Mouse (Mus musculus) kidney, adult 8-10 months (tissue): ENCODE measurements at regions not wholly inside any gene's neighbourhood (a gene's known extent, or its start where the extent isn't known, plus 50 kb on each side); places are given as distances from the start of the nearest gene placed in this dataset.
"Not testable (repeated sequence)": the region's sequence is repeated elsewhere in the genome, so short reads cannot be mapped to it uniquely, and the experiment has no call there.

Experiments
- DNase-seq, 2 experiments: peaks; one replicate each; pipeline ENCODE4 v3.0.0; 2022

DNA sequence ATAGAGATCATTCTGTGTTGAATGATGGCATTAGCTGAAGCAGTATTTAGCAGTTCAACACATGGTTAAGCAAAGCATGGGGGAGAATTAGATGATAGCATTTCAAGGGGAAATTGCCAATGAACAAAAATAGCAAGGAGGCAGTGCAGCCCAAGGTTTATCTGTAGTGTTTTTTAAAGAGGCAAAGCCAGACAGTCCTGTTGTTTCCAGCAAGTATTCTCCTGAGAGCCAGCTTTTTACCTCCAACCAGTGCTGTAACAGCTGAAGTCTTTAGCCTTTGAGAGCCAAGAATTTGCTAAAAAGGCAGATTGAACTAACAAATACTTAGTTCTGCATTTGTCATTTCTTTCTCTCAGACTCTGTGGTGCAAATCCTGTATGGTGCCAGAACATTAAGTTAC, 305.1 kb upstream of the Arx start:
- no peak for DNase-seq

DNA sequence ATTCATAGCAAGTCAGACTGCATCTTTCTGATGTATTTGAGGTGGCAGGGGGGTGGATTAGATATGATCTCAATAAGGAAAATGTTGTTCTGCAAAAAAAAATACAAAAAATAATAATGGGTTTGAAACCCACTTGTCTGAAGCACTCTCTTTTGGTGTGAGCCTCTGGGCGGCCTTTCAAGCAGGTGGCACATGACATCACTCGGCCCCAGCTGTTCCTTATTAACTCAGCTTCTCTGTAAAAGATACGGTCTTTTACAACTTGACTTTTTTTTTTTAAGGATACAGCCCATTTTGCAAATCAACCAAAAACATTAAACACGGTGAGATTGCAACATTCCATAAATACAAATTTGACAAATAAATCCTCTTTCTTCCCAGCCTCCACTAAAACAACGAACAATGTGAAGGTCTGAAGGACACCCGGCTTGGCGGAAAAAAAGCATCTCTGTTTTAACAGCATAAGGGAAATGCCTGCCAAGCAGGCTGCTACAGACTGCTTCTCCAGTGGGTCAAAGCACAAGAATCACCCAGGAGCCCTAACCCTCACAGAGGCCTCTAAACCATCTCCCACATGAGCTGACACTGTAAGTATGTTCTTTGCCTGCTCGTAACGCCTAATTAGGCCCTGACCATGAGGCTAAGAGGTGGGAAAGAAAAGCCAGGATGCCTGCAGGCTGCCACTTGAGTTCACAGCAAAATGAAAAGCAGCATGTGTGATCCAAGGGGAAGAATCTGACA, 283.8 kb upstream of the Arx start:
- DNase-seq: no peak

GRCm38 (mm10) chrX:93006681-93007080, 279.6 kb upstream of the Arx start:
- DNase-seq: no peak

DNA sequence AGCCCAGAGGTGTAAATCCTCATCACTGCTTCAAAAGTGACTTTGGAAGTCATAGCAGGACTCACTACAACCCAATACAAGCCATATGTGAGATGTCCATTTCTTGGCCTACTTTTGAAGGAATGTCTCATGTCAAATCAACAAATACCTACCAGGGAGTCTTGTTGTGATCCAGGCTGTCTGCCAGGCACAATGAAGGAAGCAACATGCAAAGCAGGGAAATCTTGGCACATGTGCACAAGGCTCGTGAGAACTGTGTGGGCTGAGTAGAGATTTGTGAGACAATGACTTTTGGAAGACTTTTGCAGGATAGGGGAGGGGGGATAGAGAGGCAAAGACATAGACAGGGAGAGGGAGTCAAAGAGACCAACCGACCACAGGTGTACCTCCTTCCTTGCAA, 274.7 kb upstream of the Arx start:
- no peak for DNase-seq

GRCm38 (mm10) chrX:93016391-93016790, 269.9 kb upstream of the Arx start:
- DNase-seq: peak; percentile 1 to 11

GRCm38 (mm10) chrX:93041096-93041495, 245.1 kb upstream of the Arx start:
- DNase-seq: no peak

- no peak for DNase-seq
These were observed 243.5 kb upstream of the Arx start for GRCm38 (mm10) chrX:93042736-93043135.

DNA sequence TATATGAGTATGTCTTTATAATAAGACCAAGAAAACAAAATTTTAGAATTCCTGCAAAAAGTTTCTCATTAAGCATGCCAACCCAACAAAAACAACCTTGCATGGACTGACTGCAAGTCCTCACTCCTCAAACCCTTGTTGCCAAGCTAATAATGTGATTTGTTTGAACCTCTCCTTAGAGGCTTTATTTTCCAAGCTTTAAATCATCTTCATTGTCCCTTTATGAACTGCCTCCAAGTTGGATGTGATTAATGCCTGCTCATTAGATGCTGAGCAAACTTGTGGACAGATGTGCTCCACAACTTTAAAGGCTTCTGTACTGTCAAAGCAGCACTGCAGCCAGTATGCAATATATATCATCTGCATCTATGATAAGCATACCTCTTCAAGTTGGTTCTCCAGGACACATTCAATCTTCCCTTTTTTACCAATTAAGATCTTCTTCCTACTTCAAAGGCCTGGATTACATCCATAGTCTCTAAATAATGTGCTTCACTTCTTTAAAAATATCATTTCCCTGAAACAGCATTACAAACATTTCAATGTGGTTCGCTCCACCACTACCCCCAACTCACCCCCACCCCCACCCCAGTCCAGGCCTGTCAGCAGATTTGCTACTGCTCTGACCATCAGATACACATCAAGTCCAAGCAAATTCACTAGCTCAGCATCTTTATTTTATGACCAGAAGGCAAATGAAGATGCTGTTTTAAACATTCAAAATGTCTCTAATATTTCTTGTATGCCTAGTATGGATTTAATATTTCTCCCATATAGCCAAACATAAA, 237.1 kb upstream of the Arx start:
- no peak for DNase-seq

- no peak for DNase-seq
These were observed 236.5 kb upstream of the Arx start for GRCm38 (mm10) chrX:93049755-93050143.

DNA sequence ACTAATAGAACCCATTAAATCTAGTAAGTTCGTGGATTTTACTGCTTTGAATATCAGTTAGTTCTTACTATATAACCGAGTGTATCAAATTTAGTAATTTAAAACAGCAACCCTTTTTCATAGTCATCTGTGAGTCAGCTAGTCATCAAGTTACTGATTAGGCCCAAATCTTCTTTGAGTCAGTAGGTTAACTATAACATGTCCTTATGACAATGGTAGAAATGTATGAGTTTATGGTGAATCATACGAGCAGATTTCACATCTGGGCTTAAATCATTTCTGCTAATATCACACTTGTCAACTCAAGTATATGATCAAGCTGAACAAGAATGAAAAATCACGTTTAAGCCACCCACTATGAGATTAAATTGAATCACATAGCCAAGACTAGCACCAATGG, 226.7 kb upstream of the Arx start:
- DNase-seq: no peak

GRCm38 (mm10) chrX:93068884-93069283, 217.4 kb upstream of the Arx start:
- DNase-seq: no peak

DNA sequence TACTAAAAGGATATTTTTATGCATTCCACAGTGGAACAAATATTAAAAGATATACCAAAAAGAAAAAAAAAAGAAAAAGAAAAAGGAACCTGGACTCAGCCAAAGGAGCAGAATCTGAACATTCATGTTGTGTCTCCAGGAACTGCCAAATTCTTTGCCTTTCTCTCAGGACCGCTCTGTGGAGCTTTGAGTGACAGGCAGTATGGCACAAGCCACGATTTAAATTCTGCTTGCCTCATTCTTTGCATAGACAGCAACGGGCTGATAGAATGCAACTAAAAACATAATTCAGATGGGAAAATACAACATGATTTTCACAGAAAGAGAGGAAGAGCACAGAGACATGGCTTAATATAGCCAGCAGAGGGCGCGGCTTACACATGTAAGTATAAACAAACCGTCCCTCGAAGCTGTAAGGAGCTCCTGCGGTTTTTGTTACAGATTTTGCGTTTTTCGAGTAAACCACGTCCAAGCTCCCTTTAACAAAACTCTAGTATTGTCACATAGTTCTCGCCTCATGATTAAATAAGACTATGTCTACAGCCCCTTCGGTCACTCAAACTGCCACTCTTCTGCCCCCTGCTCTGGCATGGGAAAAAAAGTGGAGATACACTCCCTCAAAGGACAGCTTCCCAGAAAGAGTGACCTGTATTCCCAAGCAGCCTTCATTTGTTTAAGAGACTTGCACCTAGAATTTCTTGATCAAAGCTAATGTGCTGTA, 216.5 kb upstream of the Arx start:
- DNase-seq: peak; percentile 25 to 47

- DNase-seq: no peak
These were observed 216.0 kb upstream of the Arx start for GRCm38 (mm10) chrX:93070290-93070611.

GRCm38 (mm10) chrX:93088976-93089375, 197.3 kb upstream of the Arx start:
- no peak for DNase-seq

DNA sequence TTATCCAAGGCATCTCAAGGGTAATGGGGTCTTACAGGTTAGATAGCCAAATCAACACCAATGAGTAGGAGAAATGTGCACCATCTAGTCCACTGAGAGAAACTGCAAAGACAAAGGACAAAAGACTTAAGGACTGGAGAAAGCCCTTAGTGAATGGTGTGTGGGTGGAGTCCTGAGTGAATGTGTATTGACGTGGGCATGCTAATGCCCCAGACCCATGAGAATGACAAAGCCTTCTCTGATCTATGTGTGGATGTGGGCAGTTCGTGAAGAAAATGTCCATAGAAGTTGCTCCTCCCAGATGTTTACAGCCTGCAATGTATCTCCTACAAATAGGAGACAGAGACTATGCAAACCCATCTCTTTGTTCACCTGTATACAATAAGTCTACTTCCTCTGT, 188.7 kb upstream of the Arx start:
- no peak for DNase-seq

- DNase-seq: no peak
These were observed 178.2 kb upstream of the Arx start for GRCm38 (mm10) chrX:93107930-93108567.

GRCm38 (mm10) chrX:93154367-93154766, 131.9 kb upstream of the Arx start:
- not testable (repeated sequence) for DNase-seq

- peak in 1 of 2 experiments; percentile 12 for DNase-seq
These were observed 127.1 kb upstream of the Arx start for GRCm38 (mm10) chrX:93159105-93159504.

GRCm38 (mm10) chrX:93160956-93161355, 125.3 kb upstream of the Arx start:
- no peak for DNase-seq
